Mouse (Mus musculus): ENCODE measurements around the gene B3gnt8.

- no peak for TF ChIP-seq FOSL1 (IDR thresholded peaks at IDR 0.05; ENCODE audit: insufficient read depth, low read length, poor library complexity, severe bottlenecking)
- TF ChIP-seq CTCF (IDR thresholded peaks at IDR 0.05; ENCODE audit: control insufficient read depth, insufficient read depth, insufficient read length): no peak
Observed at GRCm38 (mm10) chr7:25652244-25652759, 25.8 kb downstream of the B3gnt8 start.

Measured in C2C12 (cell line).